Mouse (Mus musculus): ENCODE data around the gene Tmc7.
A peak's percentile ranks its signal among the peaks of the same experiment; 100 is the strongest.

The Tmc7 gene

GRCm38 (mm10) chr7:118502333-118502732, 82.2 kb downstream of the Tmc7 start:
- no peak for DNase-seq (ENCODE audit: low read depth, low spot score)

GRCm38 (mm10) chr7:118499784-118500435, 84.6 kb downstream of the Tmc7 start:
- no peak for DNase-seq (ENCODE audit: low read depth, low spot score)

DNA sequence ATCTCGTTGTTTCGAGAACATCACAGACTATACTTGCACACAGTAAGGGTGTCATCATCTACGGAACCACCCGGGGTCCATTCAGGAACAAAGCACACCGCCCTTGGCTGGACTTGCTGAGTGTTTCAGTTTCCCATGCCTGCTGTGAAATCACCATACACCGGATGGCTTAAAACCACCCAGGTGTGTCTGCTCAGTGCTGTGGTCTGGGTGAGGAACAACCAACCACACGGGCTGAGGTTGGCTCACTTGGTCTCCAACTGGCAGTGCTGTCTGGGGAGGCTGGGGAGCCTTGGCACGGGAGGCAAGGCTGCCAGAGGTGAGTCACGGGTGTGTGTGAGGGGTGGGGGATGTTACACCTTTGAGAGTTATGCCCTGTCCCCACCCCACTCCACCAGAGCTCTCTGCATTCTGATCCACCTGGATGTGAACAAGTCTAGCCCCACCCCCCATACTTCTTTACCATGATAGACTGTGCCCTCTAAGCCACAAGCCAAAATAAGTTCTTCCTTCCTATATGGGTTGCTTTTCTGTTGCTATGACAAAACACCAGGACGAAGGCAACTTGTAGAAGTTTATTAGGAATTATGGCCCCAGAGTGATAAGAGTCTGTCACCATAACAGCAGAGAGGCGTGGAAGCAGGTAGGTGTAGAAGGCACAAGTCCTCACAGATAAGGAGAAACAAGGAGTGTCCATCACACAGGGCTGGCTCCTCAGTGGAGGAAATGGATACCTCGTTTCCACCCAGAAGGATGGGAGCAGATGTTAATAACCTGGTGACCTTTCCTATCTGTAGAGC, 85.4 kb downstream of the Tmc7 start:
- DNase-seq (ENCODE audit: low read depth, low spot score), result no peak

GRCm38 (mm10) chr7:118494892-118495579, 89.5 kb downstream of the Tmc7 start:
- DNase-seq (ENCODE audit: low read depth, low spot score), result no peak

GRCm38 (mm10) chr7:118493892-118494291, 90.6 kb downstream of the Tmc7 start:
- DNase-seq (ENCODE audit: low read depth, low spot score), result no peak

- DNase-seq (ENCODE audit: low read depth, low spot score), result peak; percentile 66
These were observed 92.9 kb downstream of the Tmc7 start, which contains the start of gene Itpripl2 for GRCm38 (mm10) chr7:118491431-118492147. Itpripl2 (minus strand) TSS chr7:118491975.

- peak; percentile 38 for DNase-seq (ENCODE audit: low read depth, low spot score)
These were observed 93.7 kb downstream of the Tmc7 start for GRCm38 (mm10) chr7:118490666-118491430.

- DNase-seq (ENCODE audit: low read depth, low spot score), result peak; percentile 33
These were observed 94.5 kb downstream of the Tmc7 start for GRCm38 (mm10) chr7:118489706-118490665.

- DNase-seq (ENCODE audit: low read depth, low spot score), result no peak
These were observed 96.4 kb downstream of the Tmc7 start for GRCm38 (mm10) chr7:118488060-118488664.

GRCm38 (mm10) chr7:118486917-118487316, 97.6 kb downstream of the Tmc7 start:
- DNase-seq (ENCODE audit: low read depth, low spot score), result peak; percentile 17

Measured in ES-CJ7 (cell line).